Comparison of ENCODE assay signal across 9 mouse cellular contexts in genomic region chr9:50850713-50851112, GRCm38 (mm10). TPM values are rescaled to one million over a fixed set of nuclear protein-coding genes. Genes with fewer than 3 reads are reported as not detected.
DNase-seq lines count a peak whose midpoint lies in the region; ATAC-seq and TF ChIP-seq lines count a peak whose summit lies in the region.
"Had no signal": no experiment of that assay in that cellular context is flagged by ENCODE, and none has a peak within 500 bp of the region (broad histone marks: within the 10 kb centered on the region; RNA-seq: fewer than 3 reads in every experiment).

No protein-coding gene starts in this region.

- no peak for DNase-seq in limb, embryonic 10.5 days (ENCODE audit: low spot score)
- peak; percentile 25 for DNase-seq in brain, embryonic 14.5 days (ENCODE audit: low read depth)
- peak; percentile 37 for DNase-seq in heart, postnatal 4 days
- no peak for DNase-seq in testis, postnatal 14 days (ENCODE audit: low spot score)
- DNase-seq in kidney, postnatal 10 days: no peak

- no peak overlapping the region for H3K27ac ChIP-seq in limb, embryonic 13.5 days
- no peak overlapping the region for H3K27ac ChIP-seq in limb, embryonic 10.5 days
- H3K27ac ChIP-seq: left cerebral cortex, adult 2 months had no signal

- WGBS in limb, embryonic 13.5 days: 60% methylated on average over 8 of the region's 8 CpGs
- WGBS in limb, embryonic 10.5 days: 74% methylated on average over 8 of the region's 8 CpGs

- no peaks in the 10 kb centered on the region for H3K36me3 ChIP-seq in limb, embryonic 13.5 days
- H3K36me3 ChIP-seq in limb, embryonic 10.5 days: no peaks in the 10 kb centered on the region

- peaks cover 51% of the 10 kb centered on the region for H3K4me1 ChIP-seq in limb, embryonic 13.5 days
- H3K4me1 ChIP-seq in limb, embryonic 10.5 days: peaks cover 35% of the 10 kb centered on the region

- no peak for TF ChIP-seq POLR2A in brain, embryonic 14.5 days (IDR thresholded peaks at IDR 0.05; ENCODE audit: borderline replicate concordance, extremely low read depth, insufficient read depth, insufficient read length, poor library complexity, severe bottlenecking)

- peak overlapping the region; percentile 23; the same call in 1 of the 2 replicates for H3K4me2 ChIP-seq in limb, embryonic 13.5 days (replicated peaks)

- H3K9me3 ChIP-seq in limb, embryonic 13.5 days: no peaks in the 10 kb centered on the region
- no peaks in the 10 kb centered on the region for H3K9me3 ChIP-seq in limb, embryonic 10.5 days (replicated peaks)

- no peaks in the 10 kb centered on the region for H3K27me3 ChIP-seq in limb, embryonic 13.5 days
- H3K27me3 ChIP-seq in limb, embryonic 10.5 days (ENCODE audit: low read depth, poor library complexity, severe bottlenecking): no peaks in the 10 kb centered on the region

- no peak for ATAC-seq in limb, embryonic 13.5 days (ENCODE audit: low FRiP score, low read depth)
- peak; percentile 30 for ATAC-seq in megakaryocyte progenitor cell, adult 5-6 weeks (replicated peaks; ENCODE audit: poor library complexity)

- TF ChIP-seq CTCF in brain, embryonic 14.5 days (IDR thresholded peaks at IDR 0.05; ENCODE audit: borderline replicate concordance, extremely low read depth, insufficient read depth, insufficient read length): no peak

- no peak overlapping the region for H3K4me3 ChIP-seq in limb, embryonic 13.5 days
- no peak overlapping the region for H3K4me3 ChIP-seq in limb, embryonic 10.5 days
- H3K4me3 ChIP-seq: left cerebral cortex, adult 2 months; myocyte had no signal

- 0 out of 2 replicates have a peak overlapping the region, but pooled peaks have one; percentile 13 for H3K9ac ChIP-seq in limb, embryonic 13.5 days

RNA-seq across cellular contexts. Expression of gene Ppp2r1b, which starts 5.6 kb away (rescaled TPM):
- polyA plus RNA-seq in limb, embryonic 13.5 days (2015; fragmentation: Nextera tagmentation; extraction: Ambion mirVana): 74.3 and 77.3 TPM in 2 replicates
- polyA plus RNA-seq in limb, embryonic 10.5 days (2016; fragmentation: Nextera tagmentation; extraction: Ambion mirVana): 159 and 177 TPM in 2 replicates
- polyA plus RNA-seq in brain, embryonic 14.5 days (2012; rRNA removed): 32.2 and 38.5 TPM in 2 replicates
- 10 to 100 TPM; 24.0 to 29.8 TPM for total RNA-seq in heart, postnatal 4 days (2021)
- total RNA-seq in megakaryocyte progenitor cell, adult 5-6 weeks (2015): 39.5 and 40.0 TPM in 2 replicates
- total RNA-seq in megakaryocyte progenitor cell, adult 5-6 weeks (2017): 47.9 and 55.2 TPM in 2 replicates

Comparison
In these comparisons a context has a peak if more than half of its experiments do, and no peak if none do; other contexts are left out.
1. DNase-seq: peak in brain, embryonic 14.5 days (single experiment) and heart, postnatal 4 days (single experiment); none in limb, embryonic 10.5 days (single experiment), testis, postnatal 14 days (single experiment) and kidney, postnatal 10 days (single experiment).